Mouse (Mus musculus) cerebellum, adult 2 months (tissue): ENCODE results near the gene Apoc2.

Source experiments
- CTCF ChIP-seq: fragments of 200-500 bp; IDR thresholded peaks from 2 replicates; pipeline ENCODE4 v1.5.1; 2011; ENCODE audit warnings: low read depth, mild to moderate bottlenecking, control low read depth, low read length, moderate library complexity, borderline replicate concordance; ENCODE audit not compliant: insufficient read depth
- POLR2A ChIP-seq: fragments of 200-500 bp; IDR thresholded peaks from 2 replicates; pipeline ENCODE4 v1.6.1; 2011; ENCODE audit warnings: low read length, control low read depth, borderline replicate concordance; ENCODE audit not compliant: insufficient read depth

- TF ChIP-seq CTCF (no peak), POLR2A (no peak)
Measured at GRCm38 (mm10) chr7:19622241-19622640, 55.5 kb downstream of the Apoc2 start.
